Mouse (Mus musculus) spleen, adult 2 months (tissue): ENCODE data around the gene Gm21992.

ENCODE experiments used
- CTCF ChIP-seq: fragments of 200-500 bp; IDR thresholded peaks from 2 replicates; pipeline ENCODE4 v1.5.1; 2011; ENCODE audit warnings: mild to moderate bottlenecking, inconsistent platforms; ENCODE audit not compliant: insufficient read depth, insufficient read length, insufficient replicate concordance; ENCODE audit errors: extremely low read depth
- POLR2A ChIP-seq: fragments of 200-500 bp; IDR thresholded peaks from 2 replicates; pipeline ENCODE4 v1.6.1; 2011; ENCODE audit warnings: low read depth, low read length, inconsistent platforms

DNA sequence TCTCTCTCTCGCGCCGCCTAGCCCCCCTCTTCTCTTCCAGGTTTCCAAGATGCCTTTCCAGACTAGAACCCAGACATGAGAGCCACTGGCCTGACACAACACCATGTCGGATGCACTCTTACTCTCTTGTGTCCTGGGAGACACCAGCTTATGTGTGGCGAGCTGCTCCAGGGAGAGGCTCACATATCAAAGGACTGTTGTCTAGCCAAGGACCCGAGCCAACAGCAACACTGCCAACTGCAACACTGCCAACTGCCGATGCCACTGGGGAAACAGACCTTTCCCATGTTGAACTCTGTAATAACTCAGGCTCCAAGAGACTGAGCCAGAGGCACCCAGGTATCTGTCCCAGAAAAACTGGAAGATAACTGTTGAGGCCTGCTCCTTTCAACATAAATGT, 17.7 kb upstream of the Gm21992 start:
- TF ChIP-seq CTCF = no peak
- no peak for TF ChIP-seq POLR2A
